9 mouse cellular contexts compared by ENCODE assay signal in genomic region chr2:30469009-30469408, GRCm38 (mm10). TPM values are rescaled to one million over a fixed set of nuclear protein-coding genes. Genes with fewer than 3 reads are reported as not detected.
A peak's percentile ranks its signal among the peaks of the same experiment; 100 is the strongest.
DNase-seq lines count a peak whose midpoint lies in the region; ATAC-seq and TF ChIP-seq lines count a peak whose summit lies in the region.
"Had no signal": no experiment of that assay in that cellular context is flagged by ENCODE, and none has a peak within 500 bp of the region (broad histone marks: within the 10 kb centered on the region; RNA-seq: fewer than 3 reads in every experiment).

No protein-coding gene starts in this region.

- no peaks in the 10 kb centered on the region for H3K79me2 ChIP-seq in myocyte (ENCODE audit: control insufficient read depth, insufficient read depth)

- H3K4me3 ChIP-seq in kidney, embryonic 15.5 days (replicated peaks), result no peak overlapping the region
- no peak overlapping the region for H3K4me3 ChIP-seq in forebrain, embryonic 11.5 days (ENCODE audit: low read depth, low read length)
- peak overlapping the region; percentile 68 for H3K4me3 ChIP-seq in myocyte

- ATAC-seq in kidney, embryonic 15.5 days (replicated peaks; ENCODE audit: low FRiP score), result no peak
- ATAC-seq in forebrain, embryonic 11.5 days (replicated peaks; ENCODE audit: low FRiP score), result no peak

- H3K27me3 ChIP-seq in kidney, embryonic 15.5 days, result no peaks in the 10 kb centered on the region
- peaks cover 3% of the 10 kb centered on the region for H3K27me3 ChIP-seq in forebrain, embryonic 11.5 days (ENCODE audit: control insufficient read depth, insufficient read depth, low read length)
- no peaks in the 10 kb centered on the region for H3K27me3 ChIP-seq in myocyte (ENCODE audit: control insufficient read depth, insufficient read depth, insufficient read length)

- H3K27ac ChIP-seq in kidney, embryonic 15.5 days, result peak overlapping the region; percentile 34; the same call in 1 of the 2 replicates
- no peak overlapping the region for H3K27ac ChIP-seq in forebrain, embryonic 11.5 days (ENCODE audit: low read depth, low read length)
- H3K27ac ChIP-seq: liver, embryonic 14.5 days had no signal

- no peak for DNase-seq in kidney, postnatal 14 days
- DNase-seq in forebrain, embryonic 11.5 days (ENCODE audit: low spot score), result no peak
- DNase-seq in induced T-regulatory cell, adult 2 months (ENCODE audit: low read depth), result peak; percentile 18
- DNase-seq in gastrocnemius, postnatal 10 days, result no peak
- no peak for DNase-seq in right cerebral cortex, postnatal 14 days
- DNase-seq in frontal cortex, postnatal 14 days (ENCODE audit: low spot score in 2 of 2), result no peak

- H3ac ChIP-seq in myocyte (ENCODE audit: control insufficient read depth, insufficient read length), result no peak overlapping the region

- TF ChIP-seq POLR2A in myocyte (IDR thresholded peaks at IDR 0.05; ENCODE audit: insufficient read length, low read depth), result no peak

- peak overlapping the region; percentile 97 for H3K4me2 ChIP-seq in kidney, embryonic 15.5 days
- peak overlapping the region; percentile 89; the same call in 1 of the 2 replicates for H3K4me2 ChIP-seq in forebrain, embryonic 11.5 days (ENCODE audit: low read depth, low read length, severe bottlenecking)
- peak overlapping the region; percentile 98 for H3K4me2 ChIP-seq in myocyte (ENCODE audit: low read depth)

- no peaks in the 10 kb centered on the region for H3K36me3 ChIP-seq in kidney, embryonic 15.5 days
- no peaks in the 10 kb centered on the region for H3K36me3 ChIP-seq in forebrain, embryonic 11.5 days (ENCODE audit: control insufficient read depth, insufficient read depth, low read length)
- H3K36me3 ChIP-seq in myocyte (ENCODE audit: control insufficient read depth, insufficient read depth), result no peaks in the 10 kb centered on the region

- peaks cover 57% of the 10 kb centered on the region for H3K4me1 ChIP-seq in kidney, embryonic 15.5 days
- H3K4me1 ChIP-seq in forebrain, embryonic 11.5 days (replicated peaks; ENCODE audit: control insufficient read depth, insufficient read depth, low read length), result peaks cover 7% of the 10 kb centered on the region

- H3K9me3 ChIP-seq in kidney, embryonic 15.5 days (replicated peaks), result no peaks in the 10 kb centered on the region
- no peaks in the 10 kb centered on the region for H3K9me3 ChIP-seq in forebrain, embryonic 11.5 days (ENCODE audit: control insufficient read depth, low read length)

- WGBS in kidney, embryonic 15.5 days, result 63% methylated on average over 6 of the region's 6 CpGs
- WGBS in forebrain, embryonic 11.5 days, result 41% methylated on average over 6 of the region's 6 CpGs

- 0 out of 2 replicates have a peak overlapping the region, but pooled peaks have one; percentile 78 for H3K9ac ChIP-seq in kidney, embryonic 15.5 days
- peak overlapping the region; percentile 77 for H3K9ac ChIP-seq in forebrain, embryonic 11.5 days (ENCODE audit: low read length)
- H3K9ac ChIP-seq: liver, embryonic 14.5 days had no signal

TF ChIP-seq in myocyte, 11 proteins besides CTCF, POLR2A, EP300 and RAD21:
- no peak for TF ChIP-seq TCF12 (IDR thresholded peaks at IDR 0.05; ENCODE audit: insufficient read depth, poor library complexity, severe bottlenecking)
- TF ChIP-seq CEBPB (IDR thresholded peaks at IDR 0.05; ENCODE audit: insufficient read depth, poor library complexity, severe bottlenecking), result no peak
- no peak for TF ChIP-seq POLR2AphosphoS2 (IDR thresholded peaks at IDR 0.05; ENCODE audit: insufficient read length, low read depth)
- no peak for TF ChIP-seq MYOD1 (IDR thresholded peaks at IDR 0.05; ENCODE audit: control insufficient read depth in 1 of 3, insufficient read length in 2 of 3, low read depth in 2 of 3)
- no peak for TF ChIP-seq REST (IDR thresholded peaks at IDR 0.05; ENCODE audit: insufficient read depth, insufficient read length)
- TF ChIP-seq MAX (IDR thresholded peaks at IDR 0.05; ENCODE audit: low read depth), result no peak
- TF ChIP-seq TCF3 (IDR thresholded peaks at IDR 0.05; ENCODE audit: insufficient read length, low read depth), result no peak
- TF ChIP-seq SRF (IDR thresholded peaks at IDR 0.05; ENCODE audit: control insufficient read depth, insufficient read length, low read depth), result no peak
- no peak for TF ChIP-seq MYOG (IDR thresholded peaks at IDR 0.05; ENCODE audit: control insufficient read depth in 1 of 3, insufficient read depth in 1 of 3, insufficient read length in 2 of 3, low read depth in 2 of 3)
- no peak for TF ChIP-seq E2F4 (IDR thresholded peaks at IDR 0.05; ENCODE audit: insufficient read depth)
- TF ChIP-seq USF1 (IDR thresholded peaks at IDR 0.05; ENCODE audit: low read depth), result no peak

RNA-seq across cellular contexts. Expression of gene Ier5l, which starts 5.0 kb away (rescaled TPM):
- polyA plus RNA-seq in kidney, embryonic 15.5 days (2015; fragmentation: Nextera tagmentation; extraction: Ambion mirVana), result 3.3 and 3.5 TPM in 2 replicates
- 3.7 and 8.5 TPM in 2 replicates for polyA plus RNA-seq in forebrain, embryonic 11.5 days (2014; fragmentation: Nextera tagmentation; extraction: Ambion mirVana)
- 20.5 TPM for polyA plus RNA-seq in myocyte (2012; fragmentation: generic; extraction: Trizol)
- 1 to 10 TPM; 4.8 to 7.4 TPM for total RNA-seq in gastrocnemius, postnatal 10 days (2021)

RNA-seq across cellular contexts. Expression of gene Ptpa, which starts 53.2 kb away (rescaled TPM):
- polyA plus RNA-seq in kidney, embryonic 15.5 days (2015; fragmentation: Nextera tagmentation; extraction: Ambion mirVana), result 162 and 175 TPM in 2 replicates
- 90.0 and 94.5 TPM in 2 replicates for polyA plus RNA-seq in forebrain, embryonic 11.5 days (2014; fragmentation: Nextera tagmentation; extraction: Ambion mirVana)
- polyA plus RNA-seq in myocyte (2012; fragmentation: generic; extraction: Trizol), result 151 TPM
- total RNA-seq in gastrocnemius, postnatal 10 days (2021), result 100 to 1,000 TPM in 1 of 2 experiments, 10 to 100 TPM in 1; 95.1 to 101 TPM

RNA-seq across cellular contexts. Expression of gene Crat, which starts 53.4 kb away (rescaled TPM):
- polyA plus RNA-seq in kidney, embryonic 15.5 days (2015; fragmentation: Nextera tagmentation; extraction: Ambion mirVana), result 27.2 and 30.9 TPM in 2 replicates
- 25.8 and 30.0 TPM in 2 replicates for polyA plus RNA-seq in forebrain, embryonic 11.5 days (2014; fragmentation: Nextera tagmentation; extraction: Ambion mirVana)
- 42.2 TPM for polyA plus RNA-seq in myocyte (2012; fragmentation: generic; extraction: Trizol)
- 100 to 1,000 TPM; 228 to 262 TPM for total RNA-seq in gastrocnemius, postnatal 10 days (2021)
